Mouse (Mus musculus) adrenal gland, postnatal 14 days (tissue): ENCODE data around the gene Zfp503. TPM values are rescaled to one million over a fixed set of nuclear protein-coding genes. Genes with fewer than 3 reads are reported as not detected.

Experiments used
- DNase-seq: peaks from one replicate; pipeline ENCODE4 v3.0.0; 2021; ENCODE audit warnings: mixed read lengths
- total RNA-seq: library from RNA; stranded (reverse); gene quantifications from 2 replicates; pipeline ENCODE4 v1.2.3, GENCODE M21; 2021

The Zfp503 gene
- total RNA-seq, 1 experiment from 2014 or later, result 22.3 TPM

DNA sequence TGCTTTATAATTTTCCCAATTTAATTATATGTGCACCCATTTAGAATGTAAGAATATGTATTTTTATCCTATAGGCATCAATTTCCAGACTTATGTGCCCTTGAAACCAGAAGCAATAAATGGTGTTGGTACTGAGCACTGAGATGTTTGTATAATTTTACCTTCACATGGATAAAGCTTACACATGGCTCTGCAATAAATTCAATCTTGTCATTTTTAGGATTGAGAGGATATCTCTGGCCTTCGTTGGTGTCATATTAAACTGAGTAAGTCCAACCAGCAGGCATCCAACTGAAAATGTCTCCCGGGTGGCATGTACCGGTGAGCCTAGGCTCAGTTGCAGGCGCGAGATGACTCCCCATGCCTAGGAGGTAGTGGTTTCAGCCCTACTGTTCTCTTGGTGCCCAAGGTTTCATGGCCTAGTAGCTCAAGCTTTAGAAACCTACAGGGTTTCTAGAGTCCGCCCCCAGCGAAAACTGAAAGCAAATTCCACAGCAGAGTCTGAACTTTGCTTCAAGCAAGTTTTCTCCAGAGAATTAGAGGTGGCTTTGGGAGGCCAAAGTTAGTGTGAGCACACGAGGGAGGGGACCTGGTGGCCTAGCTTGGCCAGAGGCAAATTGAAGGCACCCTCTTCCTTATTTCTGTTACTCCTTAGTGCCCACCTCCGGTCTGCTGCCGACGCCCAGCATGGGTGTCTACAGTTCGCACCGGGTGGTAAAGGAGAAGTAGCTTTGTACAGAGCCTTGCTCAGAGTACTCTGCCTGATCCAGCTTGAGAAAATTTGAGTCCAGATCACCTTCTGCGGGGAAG lies 4.1 kb upstream of the Zfp503 start:
- DNase-seq, result peak; percentile 67

GRCm38 (mm10) chr14:21992321-21992885 lies 3.0 kb upstream of the Zfp503 start:
- peak; percentile 24 for DNase-seq

DNA sequence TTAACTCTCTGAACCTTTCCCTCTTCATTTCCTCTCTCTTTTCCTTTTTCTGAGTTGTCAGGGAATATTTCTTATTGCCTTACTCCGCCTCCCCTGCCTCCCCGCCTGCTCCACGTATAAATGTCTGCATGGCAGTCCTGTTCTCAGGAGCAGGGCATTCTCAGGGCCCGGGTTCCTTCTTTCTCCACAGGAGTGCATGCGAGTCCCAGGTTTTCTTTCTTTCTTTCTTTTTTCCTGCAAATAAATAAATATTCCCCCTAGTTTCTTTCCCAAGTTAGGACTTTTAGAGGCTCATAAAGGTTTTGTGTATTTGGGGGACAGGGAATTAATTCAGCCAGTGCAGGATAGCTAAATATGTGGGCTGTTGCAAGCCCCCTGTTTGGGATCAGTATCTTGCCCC lies 2.5 kb upstream of the Zfp503 start:
- DNase-seq, result peak; percentile 43

DNA sequence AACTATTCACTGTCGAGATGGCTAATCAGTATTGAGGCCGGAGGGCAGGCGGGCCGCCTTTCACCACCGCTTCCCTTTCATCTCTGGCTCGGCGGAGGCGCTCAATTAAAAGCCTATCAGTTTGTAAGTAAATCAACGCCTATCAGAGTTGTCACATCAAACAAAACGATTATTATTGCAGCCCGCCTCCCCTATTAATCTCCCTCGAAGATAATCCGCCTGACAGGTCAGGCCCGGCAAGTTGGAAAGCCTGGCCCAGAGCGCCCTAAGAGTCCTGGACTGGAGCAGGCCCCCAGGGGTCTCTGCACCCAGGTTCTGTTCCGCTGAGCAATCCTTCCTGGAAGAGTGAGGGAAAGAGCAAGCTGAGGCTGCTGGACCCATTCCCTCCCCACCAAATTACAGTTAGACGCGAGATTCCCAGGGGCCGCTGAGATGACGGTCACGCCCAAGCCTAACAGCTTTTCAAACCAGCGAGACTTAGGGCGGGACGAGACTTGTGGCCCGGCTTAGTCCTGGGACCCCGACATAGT lies 1.9 kb upstream of the Zfp503 start:
- DNase-seq, result peak; percentile 87

- peak; percentile 62 for DNase-seq
Measured at GRCm38 (mm10) chr14:21990321-21991021, 1.1 kb upstream of the Zfp503 start.

- peak; percentile 61 for DNase-seq
Measured at GRCm38 (mm10) chr14:21988577-21989290, 667 bp downstream of the Zfp503 start.

GRCm38 (mm10) chr14:21987660-21988576 lies 1.5 kb downstream of the Zfp503 start:
- DNase-seq, result peak; percentile 98

DNA sequence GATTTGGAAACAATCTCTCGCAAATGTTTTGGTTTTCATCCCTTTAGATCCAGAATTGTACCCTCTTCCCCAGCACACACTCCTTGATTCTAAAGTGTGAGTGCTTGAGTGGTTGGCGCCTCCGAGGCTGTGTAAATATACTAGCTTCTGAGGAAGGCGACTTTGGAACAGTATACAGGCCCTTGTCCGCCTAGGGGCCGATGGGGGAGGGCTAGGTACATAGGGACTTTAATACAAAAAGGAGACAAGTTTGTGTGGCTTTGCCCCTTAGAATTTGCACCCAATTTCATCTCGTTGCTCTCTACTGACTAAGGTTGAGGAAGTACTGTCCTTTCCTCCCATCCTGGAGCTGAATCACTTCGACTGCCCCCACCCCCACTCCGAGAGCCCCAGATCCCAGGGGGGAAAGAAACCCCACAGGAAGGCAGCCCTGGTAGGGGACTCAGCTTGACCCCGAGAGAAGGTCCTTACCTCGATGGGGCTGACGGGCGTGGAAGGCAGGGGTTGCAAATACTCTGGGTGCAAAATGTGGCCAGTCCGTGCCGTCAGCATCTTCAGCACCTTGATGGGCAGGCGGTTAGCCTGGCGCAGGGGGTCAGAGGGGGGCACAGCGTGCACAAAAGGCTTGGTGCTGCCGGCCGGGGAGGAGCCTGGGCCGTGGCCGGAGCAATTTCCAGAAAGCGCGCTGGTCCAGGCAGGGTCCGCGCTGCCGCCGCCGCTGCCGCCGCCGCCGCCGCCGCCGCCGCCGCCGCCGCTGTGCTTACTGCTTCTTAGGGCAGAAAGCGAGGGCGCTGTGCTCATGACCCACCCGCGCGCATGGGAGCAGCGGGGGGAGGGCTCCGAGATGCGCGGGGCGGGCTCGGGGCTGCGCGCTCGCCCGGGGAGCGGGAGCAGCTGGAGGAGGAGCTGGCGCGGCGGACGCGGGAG lies 2.4 kb downstream of the Zfp503 start:
- peak; percentile 80 for DNase-seq

- DNase-seq, result peak; percentile 94
Measured at GRCm38 (mm10) chr14:21985981-21986732, 3.2 kb downstream of the Zfp503 start.

- peak; percentile 57 for DNase-seq
Measured at GRCm38 (mm10) chr14:21985426-21985931, 3.9 kb downstream of the Zfp503 start.

DNA sequence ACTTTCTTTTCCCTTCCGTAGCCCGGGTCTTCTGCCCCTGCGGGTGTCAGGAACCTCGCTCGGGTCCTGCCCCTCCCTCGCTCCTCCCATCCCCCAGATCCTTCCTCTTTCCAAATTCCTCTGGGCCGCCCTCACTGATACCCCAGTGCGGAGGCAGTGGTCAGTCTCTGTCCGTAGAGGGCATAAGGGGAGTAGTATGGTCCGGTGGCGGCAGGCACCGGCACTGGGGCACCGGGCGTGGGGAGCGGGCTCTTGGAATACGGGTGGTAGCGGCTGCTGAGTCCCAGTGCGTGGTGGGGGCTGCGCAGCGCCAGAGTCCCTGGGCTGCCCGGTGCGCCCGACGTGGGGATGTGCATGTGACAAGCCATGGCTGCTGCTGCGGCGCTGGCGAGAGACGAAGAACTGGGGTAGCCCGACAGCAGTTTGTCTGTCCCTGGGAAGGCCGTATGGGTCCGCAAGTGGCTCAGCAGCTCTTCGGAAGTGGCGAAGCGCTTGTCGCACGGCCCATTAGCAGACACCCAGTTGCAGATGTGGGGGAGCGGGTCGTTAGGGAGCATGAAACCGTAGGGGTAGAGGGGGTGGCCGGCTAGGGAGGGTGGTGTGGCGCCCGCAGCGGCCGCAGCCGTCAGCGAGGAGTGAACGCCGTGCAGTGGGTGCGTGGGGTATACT lies 4.5 kb downstream of the Zfp503 start:
- peak; percentile 68 for DNase-seq

DNA sequence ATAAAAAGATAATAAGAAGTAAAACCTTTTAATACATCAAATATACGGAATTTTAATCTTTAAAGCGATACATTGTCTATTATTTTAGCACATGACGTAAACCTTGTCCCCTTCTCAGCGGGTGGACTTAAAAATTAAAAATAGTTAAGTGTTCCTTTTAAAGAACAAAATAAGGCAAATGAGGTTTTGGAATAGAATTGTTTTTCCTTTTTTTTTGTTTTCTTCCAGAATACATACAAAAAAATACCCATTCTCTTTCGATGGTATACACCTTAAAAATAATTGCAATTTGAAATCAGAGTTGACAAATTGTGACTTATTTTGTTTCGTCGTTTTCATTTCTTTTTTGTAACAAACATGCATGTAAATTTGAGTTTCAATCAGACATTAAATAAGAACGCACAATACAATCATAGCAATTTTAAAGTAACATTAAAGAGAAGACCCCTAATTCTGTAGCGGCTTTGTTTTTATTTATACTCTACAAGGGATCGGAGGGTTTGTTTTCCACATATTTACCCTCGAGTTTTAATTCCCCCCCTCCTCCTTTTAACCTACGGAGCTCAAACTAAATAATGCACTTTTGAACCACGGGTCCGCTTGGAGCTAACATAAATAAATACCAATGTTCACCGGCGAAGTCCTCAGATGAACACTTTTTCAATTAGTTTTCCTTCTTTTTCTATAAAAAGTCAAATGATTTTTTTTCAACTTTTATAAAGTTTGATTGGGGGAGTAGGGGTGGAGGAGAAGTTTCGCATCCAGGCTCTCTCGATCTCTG lies 5.3 kb downstream of the Zfp503 start:
- DNase-seq, result no peak

DNA sequence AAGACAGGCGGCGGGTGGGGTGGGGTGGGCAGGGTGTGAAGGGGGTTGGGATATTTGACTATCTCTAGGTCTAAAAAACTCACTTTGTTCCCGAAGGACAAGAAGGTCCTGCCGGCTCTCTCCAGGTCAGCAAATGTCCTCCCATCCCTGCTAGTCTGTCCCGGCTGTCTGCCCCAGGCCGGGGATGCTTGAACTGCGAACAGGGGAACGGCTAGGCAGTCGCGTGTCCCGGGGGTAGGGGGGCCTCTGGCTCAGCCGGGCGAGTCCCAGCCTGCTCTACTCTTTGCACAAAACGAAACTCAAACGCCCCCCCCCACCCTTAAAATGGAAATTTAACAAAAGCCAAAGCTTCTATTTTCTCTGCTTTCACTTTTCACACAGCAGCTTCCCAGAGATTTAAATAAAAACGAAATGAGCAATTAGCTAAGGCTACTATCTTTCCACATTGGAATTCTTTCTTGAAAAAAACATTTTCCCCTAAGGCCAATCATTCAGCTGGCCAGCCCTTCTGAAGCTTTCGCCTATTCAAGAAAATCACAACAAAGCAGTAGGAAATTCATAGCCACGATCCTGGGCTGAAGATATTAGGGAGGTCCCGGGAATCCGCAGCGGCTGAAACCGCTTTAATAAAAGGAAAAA lies 6.0 kb downstream of the Zfp503 start:
- peak; percentile 75 for DNase-seq

DNA sequence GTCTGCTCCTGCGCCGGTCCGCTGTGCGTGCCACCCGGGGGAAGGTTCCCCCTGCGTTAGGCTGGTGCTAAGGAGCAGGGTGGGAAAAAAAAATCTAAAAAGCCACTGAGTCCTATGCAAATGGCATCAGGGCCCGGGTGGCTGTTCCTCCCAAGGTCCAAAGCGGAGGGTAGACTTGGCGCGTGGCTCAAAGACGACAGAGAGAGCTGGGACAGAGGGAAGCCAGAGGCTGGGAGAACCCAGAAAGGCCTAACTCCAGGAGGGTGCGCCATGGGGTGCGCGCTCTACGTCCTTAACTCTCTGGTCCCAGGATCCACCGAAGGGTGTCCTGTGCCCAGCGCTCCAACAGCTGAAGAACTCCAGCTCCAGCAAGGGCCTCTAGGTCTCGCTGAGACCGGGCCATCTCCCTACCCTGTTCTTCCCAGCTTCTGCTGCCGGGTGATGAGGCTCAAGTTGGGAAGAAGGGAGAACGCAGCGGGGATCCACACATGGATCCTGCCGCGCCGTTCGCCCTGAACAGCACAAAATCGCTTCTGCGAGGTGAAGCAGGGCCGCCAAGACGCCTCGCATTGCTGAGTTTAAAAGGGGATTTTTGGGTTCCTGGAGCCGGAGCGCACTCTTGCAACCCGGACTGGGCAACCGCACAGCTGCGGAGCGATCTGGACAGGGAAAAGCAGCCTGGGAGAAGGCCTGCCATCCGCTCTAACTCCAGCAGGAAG lies 6.7 kb downstream of the Zfp503 start:
- DNase-seq, result peak; percentile 77

DNA sequence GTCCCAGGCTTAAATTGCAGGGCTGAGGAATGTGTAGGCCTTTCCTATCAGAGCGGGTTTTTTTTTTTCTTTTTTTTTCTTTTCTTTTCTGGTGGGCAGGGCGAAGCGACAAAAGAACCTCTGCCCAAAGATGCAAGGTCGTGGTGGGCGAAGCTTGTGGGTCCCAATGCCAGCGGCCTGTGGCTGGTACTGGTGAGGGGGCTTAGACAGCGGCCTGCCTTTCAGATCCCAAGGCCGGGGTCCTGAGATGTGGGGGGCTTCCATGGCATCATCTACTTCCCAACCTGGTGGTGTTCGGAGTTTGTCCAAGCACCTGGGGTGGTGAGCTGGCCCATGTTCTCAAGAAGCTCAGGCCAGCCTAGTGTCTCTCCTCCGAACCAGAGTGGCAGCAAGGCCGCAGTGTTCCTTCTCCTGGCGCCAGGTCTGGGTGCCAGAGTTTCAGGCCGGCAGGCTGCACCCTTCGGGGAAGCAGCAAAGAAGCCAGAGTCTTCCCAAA lies 7.3 kb downstream of the Zfp503 start:
- DNase-seq, result no peak

DNA sequence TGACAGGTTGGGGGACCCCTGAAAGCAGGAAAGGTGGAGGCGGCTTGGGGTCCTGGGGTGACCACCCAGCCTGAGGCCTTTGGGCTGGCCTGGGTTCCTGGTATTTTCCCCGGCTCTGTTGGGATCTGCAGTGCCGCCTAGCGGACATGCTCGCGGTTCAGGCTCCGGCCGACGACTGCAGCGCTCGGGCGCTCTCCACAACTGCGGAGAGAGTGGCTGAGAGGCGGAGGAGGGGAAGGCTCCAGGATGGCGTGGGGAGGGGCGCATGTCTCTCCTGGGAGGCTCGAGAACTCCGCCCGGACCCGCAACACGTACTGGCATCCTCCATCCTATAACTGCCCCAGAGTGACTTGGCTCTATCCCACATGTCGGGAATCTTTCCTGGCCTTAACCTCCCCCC lies 7.9 kb downstream of the Zfp503 start:
- peak; percentile 92 for DNase-seq
